Mouse (Mus musculus) forebrain, embryonic 10.5 days (tissue): ENCODE measurements at regions not wholly inside any gene's neighbourhood (a gene's known extent, or its start where the extent isn't known, plus 50 kb on each side); places are given as distances from the start of the nearest gene placed in this dataset.
"Not testable (repeated sequence)": the region's sequence is repeated elsewhere in the genome, so short reads cannot be mapped to it uniquely, and the experiment has no call there.

ENCODE experiments used
- DNase-seq: peaks from one replicate; pipeline ENCODE4 v3.0.0-alpha.2; 2017; ENCODE audit warnings: low spot score; ENCODE audit errors: extremely low spot score
- H3K27ac ChIP-seq: fragments of 300-500 bp; sonication (generic); 2 replicates; pipeline ENCODE4 v1.5.1; 2016; ENCODE audit warnings: mild to moderate bottlenecking
- H3K27me3 ChIP-seq: fragments of 300-500 bp; sonication (generic); 2 replicates; pipeline ENCODE4 v1.6.1; 2016; ENCODE audit warnings: mild to moderate bottlenecking; ENCODE audit not compliant: poor library complexity, severe bottlenecking
- H3K36me3 ChIP-seq: fragments of 300-500 bp; sonication (generic); replicated peaks from 2 replicates; pipeline ENCODE4 v1.6.1; 2016; ENCODE audit warnings: mild to moderate bottlenecking, moderate library complexity
- H3K4me1 ChIP-seq: fragments of 300-500 bp; sonication (generic); 2 replicates; pipeline ENCODE4 v1.6.1; 2016
- H3K4me3 ChIP-seq: fragments of 300-500 bp; sonication (generic); 2 replicates; pipeline ENCODE4 v1.5.1; 2016; ENCODE audit warnings: mild to moderate bottlenecking, moderate library complexity
- H3K9me3 ChIP-seq: fragments of 300-500 bp; sonication (generic); 2 replicates; pipeline ENCODE4 v1.6.1; 2016; ENCODE audit warnings: mild to moderate bottlenecking, moderate library complexity
- WGBS: fragments of 180-500 bp; shearing (Covaris S2); methylation state at CpG from one replicate; pipeline ENCODE4 v1.1.7; 2016; 5-methylcytosine and 5-hydroxymethylcytosine counted together

GRCm38 (mm10) chr8:57110765-57111402 lies 209.9 kb upstream of the Hand2 start:
- 84% methylated on average over 3 of the region's 6 CpGs for WGBS
- H3K27me3 ChIP-seq, H3K4me3 ChIP-seq, H3K36me3 ChIP-seq, H3K27ac ChIP-seq, H3K9me3 ChIP-seq, H3K4me1 ChIP-seq, DNase-seq: not testable (repeated sequence)

- Histone ChIP-seq H3K27me3 (no peaks in the 10 kb centered on the region), H3K4me1 (no peaks in the 10 kb centered on the region), H3K9me3 (peaks cover 4% of the 10 kb centered on the region; the same call in 1 of the 2 replicates), H3K4me3 (no peak overlapping the region), H3K36me3 (no peaks in the 10 kb centered on the region), H3K27ac (no peak overlapping the region)
- no peak for DNase-seq
- WGBS: 65% methylated on average over 2 of the region's 2 CpGs
Measured at GRCm38 (mm10) chr8:57111403-57111771, 209.4 kb upstream of the Hand2 start.

- peaks cover 4% of the 10 kb centered on the region; the same call in 1 of the 2 replicates for H3K9me3 ChIP-seq
- H3K36me3 ChIP-seq: no peaks in the 10 kb centered on the region
- no peaks in the 10 kb centered on the region for H3K27me3 ChIP-seq
- no peak for DNase-seq
- H3K27ac ChIP-seq: no peak overlapping the region
- 82% methylated on average over 2 of the region's 2 CpGs for WGBS
- H3K4me3 ChIP-seq: no peak overlapping the region
- H3K4me1 ChIP-seq: no peaks in the 10 kb centered on the region
Measured at GRCm38 (mm10) chr8:57113915-57114314, 206.9 kb upstream of the Hand2 start.

- H3K9me3 ChIP-seq: peaks cover 4% of the 10 kb centered on the region; the same call in 1 of the 2 replicates
- no peaks in the 10 kb centered on the region for H3K4me1 ChIP-seq
- DNase-seq: no peak
- H3K36me3 ChIP-seq: no peaks in the 10 kb centered on the region
- no peak overlapping the region for H3K4me3 ChIP-seq
- 97% methylated on average over 2 of the region's 2 CpGs for WGBS
- no peak overlapping the region for H3K27ac ChIP-seq
- no peaks in the 10 kb centered on the region for H3K27me3 ChIP-seq
Measured at GRCm38 (mm10) chr8:57115303-57115702, 205.5 kb upstream of the Hand2 start.

GRCm38 (mm10) chr8:57134041-57134440 lies 186.7 kb upstream of the Hand2 start:
- H3K36me3 ChIP-seq: no peaks in the 10 kb centered on the region
- H3K9me3 ChIP-seq: no peaks in the 10 kb centered on the region
- H3K27me3 ChIP-seq: no peaks in the 10 kb centered on the region
- H3K4me1 ChIP-seq: peaks cover 8% of the 10 kb centered on the region; the same call in 1 of the 2 replicates
- DNase-seq: no peak
- no peak overlapping the region for H3K4me3 ChIP-seq
- 31% methylated on average over 2 of the region's 2 CpGs for WGBS
- H3K27ac ChIP-seq: no peak overlapping the region

- Histone ChIP-seq H3K4me1 (peaks cover 8% of the 10 kb centered on the region; the same call in 1 of the 2 replicates), H3K27ac (no peak overlapping the region), H3K36me3 (no peaks in the 10 kb centered on the region), H3K4me3 (no peak overlapping the region), H3K27me3 (no peaks in the 10 kb centered on the region), H3K9me3 (no peaks in the 10 kb centered on the region)
- 87% methylated on average over 5 of the region's 5 CpGs for WGBS
- DNase-seq: no peak
Measured at GRCm38 (mm10) chr8:57134726-57135125, 186.1 kb upstream of the Hand2 start.

GRCm38 (mm10) chr8:57148036-57148435 lies 172.7 kb upstream of the Hand2 start:
- no peak overlapping the region for H3K27ac ChIP-seq
- no peaks in the 10 kb centered on the region for H3K4me1 ChIP-seq
- no peaks in the 10 kb centered on the region for H3K36me3 ChIP-seq
- 90% methylated on average over 5 of the region's 5 CpGs for WGBS
- no peaks in the 10 kb centered on the region for H3K9me3 ChIP-seq
- no peak overlapping the region for H3K4me3 ChIP-seq
- H3K27me3 ChIP-seq: no peaks in the 10 kb centered on the region
- DNase-seq: no peak

GRCm38 (mm10) chr8:57191153-57191552 lies 129.6 kb upstream of the Hand2 start:
- H3K27me3 ChIP-seq: no peaks in the 10 kb centered on the region
- no peak overlapping the region for H3K27ac ChIP-seq
- no peaks in the 10 kb centered on the region for H3K4me1 ChIP-seq
- H3K36me3 ChIP-seq: no peaks in the 10 kb centered on the region
- H3K9me3 ChIP-seq: no peaks in the 10 kb centered on the region
- 92% methylated on average over 2 of the region's 2 CpGs for WGBS
- no peak for DNase-seq
- H3K4me3 ChIP-seq: no peak overlapping the region

- no peak overlapping the region for H3K27ac ChIP-seq
- DNase-seq: no peak
- no peaks in the 10 kb centered on the region for H3K4me1 ChIP-seq
- H3K27me3 ChIP-seq: no peaks in the 10 kb centered on the region
- no peak overlapping the region for H3K4me3 ChIP-seq
- no peaks in the 10 kb centered on the region for H3K9me3 ChIP-seq
- WGBS: 94% methylated on average over 8 of the region's 8 CpGs
- H3K36me3 ChIP-seq: no peaks in the 10 kb centered on the region
Measured at GRCm38 (mm10) chr8:57200280-57200679, 120.5 kb upstream of the Hand2 start.

GRCm38 (mm10) chr8:57209584-57209983 lies 111.2 kb upstream of the Hand2 start:
- Histone ChIP-seq H3K9me3 (no peaks in the 10 kb centered on the region), H3K27ac (no peak overlapping the region), H3K27me3 (no peaks in the 10 kb centered on the region), H3K4me1 (no peaks in the 10 kb centered on the region), H3K4me3 (no peak overlapping the region), H3K36me3 (no peaks in the 10 kb centered on the region)
- WGBS: 85% methylated on average over 6 of the region's 6 CpGs
- DNase-seq: no peak

GRCm38 (mm10) chr8:57213066-57213465 lies 107.7 kb upstream of the Hand2 start:
- no peak for DNase-seq
- Histone ChIP-seq H3K27me3 (no peaks in the 10 kb centered on the region), H3K9me3 (no peaks in the 10 kb centered on the region), H3K4me1 (no peaks in the 10 kb centered on the region), H3K27ac (no peak overlapping the region), H3K4me3 (no peak overlapping the region), H3K36me3 (no peaks in the 10 kb centered on the region)
- 88% methylated on average over 5 of the region's 5 CpGs for WGBS

GRCm38 (mm10) chr8:57213982-57214930 lies 106.5 kb upstream of the Hand2 start:
- 89% methylated on average over 31 of the region's 31 CpGs for WGBS
- Histone ChIP-seq H3K27me3 (no peaks in the 10 kb centered on the region), H3K4me3 (no peak overlapping the region), H3K4me1 (no peaks in the 10 kb centered on the region), H3K27ac (no peak overlapping the region), H3K9me3 (no peaks in the 10 kb centered on the region), H3K36me3 (no peaks in the 10 kb centered on the region)
- no peak for DNase-seq

GRCm38 (mm10) chr8:57230594-57230993 lies 90.2 kb upstream of the Hand2 start:
- Histone ChIP-seq H3K27me3 (no peaks in the 10 kb centered on the region), H3K4me1 (no peaks in the 10 kb centered on the region), H3K9me3 (no peaks in the 10 kb centered on the region), H3K27ac (no peak overlapping the region), H3K36me3 (no peaks in the 10 kb centered on the region), H3K4me3 (no peak overlapping the region)
- no peak for DNase-seq
- 79% methylated on average over 4 of the region's 4 CpGs for WGBS
